Mouse (Mus musculus): ENCODE data around the gene Meis2.

The Meis2 gene

GRCm38 (mm10) chr2:116051906-116052614 is 13.6 kb downstream of the Meis2 start:
- DNase-seq (ENCODE audit: low read depth, low spot score) = no peak

- no peak for DNase-seq (ENCODE audit: low read depth, low spot score)
Observed at GRCm38 (mm10) chr2:116049710-116050109, 15.9 kb downstream of the Meis2 start.

GRCm38 (mm10) chr2:116047365-116047764 is 18.3 kb downstream of the Meis2 start:
- DNase-seq (ENCODE audit: low read depth, low spot score) = no peak

- no peak for DNase-seq (ENCODE audit: low read depth, low spot score)
Observed at GRCm38 (mm10) chr2:116045048-116045447, 20.6 kb downstream of the Meis2 start.

- no peak for DNase-seq (ENCODE audit: low read depth, low spot score)
Observed at GRCm38 (mm10) chr2:116042934-116043698, 22.5 kb downstream of the Meis2 start.

GRCm38 (mm10) chr2:116042447-116042846 is 23.2 kb downstream of the Meis2 start:
- DNase-seq (ENCODE audit: low read depth, low spot score) = no peak

- DNase-seq (ENCODE audit: low read depth, low spot score) = no peak
Observed at GRCm38 (mm10) chr2:116041683-116042262, 23.9 kb downstream of the Meis2 start.

GRCm38 (mm10) chr2:116035345-116035744 is 30.3 kb downstream of the Meis2 start:
- no peak for DNase-seq (ENCODE audit: low read depth, low spot score)

GRCm38 (mm10) chr2:116028127-116028526 is 37.5 kb downstream of the Meis2 start:
- DNase-seq (ENCODE audit: low read depth, low spot score) = no peak

- no peak for DNase-seq (ENCODE audit: low read depth, low spot score)
Observed at GRCm38 (mm10) chr2:116022876-116023275, 42.8 kb downstream of the Meis2 start.

GRCm38 (mm10) chr2:116021931-116022330 is 43.7 kb downstream of the Meis2 start:
- no peak for DNase-seq (ENCODE audit: low read depth, low spot score)

- DNase-seq (ENCODE audit: low read depth, low spot score) = no peak
Observed at GRCm38 (mm10) chr2:116021046-116021445, 44.6 kb downstream of the Meis2 start.

GRCm38 (mm10) chr2:116020451-116020951 is 45.1 kb downstream of the Meis2 start:
- DNase-seq (ENCODE audit: low read depth, low spot score) = no peak

GRCm38 (mm10) chr2:116019959-116020358 is 45.7 kb downstream of the Meis2 start:
- DNase-seq (ENCODE audit: low read depth, low spot score) = no peak

- DNase-seq (ENCODE audit: low read depth, low spot score) = no peak
Observed at GRCm38 (mm10) chr2:116019466-116019794, 46.2 kb downstream of the Meis2 start.

- no peak for DNase-seq (ENCODE audit: low read depth, low spot score)
Observed at GRCm38 (mm10) chr2:116018781-116019465, 46.7 kb downstream of the Meis2 start.

- no peak for DNase-seq (ENCODE audit: low read depth, low spot score)
Observed at GRCm38 (mm10) chr2:116015520-116015919, 50.1 kb downstream of the Meis2 start.

- no peak for DNase-seq (ENCODE audit: low read depth, low spot score)
Observed at GRCm38 (mm10) chr2:116010469-116010868, 55.2 kb downstream of the Meis2 start.

- no peak for DNase-seq (ENCODE audit: low read depth, low spot score)
Observed at GRCm38 (mm10) chr2:116010061-116010460, 55.6 kb downstream of the Meis2 start.

- DNase-seq (ENCODE audit: low read depth, low spot score) = no peak
Observed at GRCm38 (mm10) chr2:116009097-116009970, 56.3 kb downstream of the Meis2 start.

- DNase-seq (ENCODE audit: low read depth, low spot score) = no peak
Observed at GRCm38 (mm10) chr2:116002354-116002753, 63.3 kb downstream of the Meis2 start.
